Comparison of ENCODE assay signal across 8 mouse cellular contexts in the genomic region with DNA sequence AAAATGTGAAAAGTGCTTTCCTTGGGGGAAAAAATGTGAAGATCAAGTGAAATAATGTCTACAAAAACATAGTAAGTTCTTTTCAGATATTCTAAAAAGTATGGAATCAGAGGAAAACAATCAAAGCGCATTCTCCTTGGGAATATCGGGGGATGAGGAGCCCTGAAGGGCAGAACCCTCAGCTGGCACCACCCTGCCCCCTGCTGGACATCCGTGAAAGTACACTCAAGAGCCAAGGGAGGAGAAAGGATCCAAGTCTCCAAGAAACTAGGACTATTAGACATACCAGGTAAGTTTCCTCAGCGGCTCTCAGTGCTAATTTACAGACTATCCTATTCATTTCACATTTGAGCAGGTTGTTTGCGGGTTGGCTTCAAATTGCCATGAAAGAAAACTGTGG. TPM values are rescaled to one million over a fixed set of nuclear protein-coding genes. Genes with fewer than 3 reads are reported as not detected.
DNase-seq lines count a peak whose midpoint lies in the region; ATAC-seq and TF ChIP-seq lines count a peak whose summit lies in the region.

No protein-coding gene starts in this region.

- 13% methylated on average over 5 of the region's 5 CpGs for WGBS in hindbrain, embryonic 11.5 days
- WGBS in hindbrain, embryonic 16.5 days: 17% methylated on average over 5 of the region's 5 CpGs
- 8% methylated on average over 5 of the region's 5 CpGs for WGBS in midbrain, postnatal 0 days

- no peaks in the 10 kb centered on the region for H3K9me3 ChIP-seq in hindbrain, embryonic 11.5 days (ENCODE audit: control insufficient read depth, low read length)
- H3K9me3 ChIP-seq in hindbrain, embryonic 16.5 days (ENCODE audit: control insufficient read depth, low read length): no peaks in the 10 kb centered on the region
- no peaks in the 10 kb centered on the region for H3K9me3 ChIP-seq in midbrain, postnatal 0 days (ENCODE audit: low read length)

- no peak overlapping the region for H3K4me3 ChIP-seq in hindbrain, embryonic 11.5 days (ENCODE audit: low read depth, low read length)
- no peak overlapping the region for H3K4me3 ChIP-seq in hindbrain, embryonic 16.5 days (ENCODE audit: low read length)
- H3K4me3 ChIP-seq in midbrain, postnatal 0 days (ENCODE audit: low read depth, low read length): no peak overlapping the region

- H3K27ac ChIP-seq in hindbrain, embryonic 11.5 days (ENCODE audit: low read depth, low read length): no peak overlapping the region
- H3K27ac ChIP-seq in hindbrain, embryonic 16.5 days (ENCODE audit: low read depth, low read length): no peak overlapping the region
- H3K27ac ChIP-seq in midbrain, postnatal 0 days (ENCODE audit: low read depth, low read length): no peak overlapping the region

- no peak overlapping the region for H3K9ac ChIP-seq in hindbrain, embryonic 11.5 days (ENCODE audit: low read depth, low read length)
- no peak overlapping the region for H3K9ac ChIP-seq in hindbrain, embryonic 16.5 days (ENCODE audit: low read depth, low read length)
- no peak overlapping the region for H3K9ac ChIP-seq in midbrain, postnatal 0 days (replicated peaks; ENCODE audit: low read length, poor library complexity, severe bottlenecking)

- intact Hi-C loops in gastrocnemius, postnatal 36 days (cut with DNase I): loop anchor here (5.0 kb wide), 1 partner anchor 989 kb away; no protein-coding TSS in a partner anchor

- no peak for ATAC-seq in hindbrain, embryonic 11.5 days (ENCODE audit: low FRiP score)
- no peak for ATAC-seq in hindbrain, embryonic 16.5 days
- ATAC-seq in common myeloid progenitor, adult 5-6 weeks (replicated peaks; ENCODE audit: low read depth, poor library complexity, severe bottlenecking): peak; percentile 71
- no peak for ATAC-seq in midbrain, postnatal 0 days (ENCODE audit: low FRiP score)

- no peak overlapping the region for H3K4me2 ChIP-seq in hindbrain, embryonic 11.5 days (replicated peaks; ENCODE audit: low read depth, low read length)
- no peak overlapping the region for H3K4me2 ChIP-seq in hindbrain, embryonic 16.5 days (ENCODE audit: low read length)
- no peak overlapping the region for H3K4me2 ChIP-seq in midbrain, postnatal 0 days (ENCODE audit: low read depth, low read length, poor library complexity, severe bottlenecking)

- DNase-seq in hindbrain, embryonic 11.5 days (ENCODE audit: low spot score): peak; percentile 86
- peak; percentile 62 for DNase-seq in ZHBTc4 (ENCODE audit: low read depth, low spot score)
- peak; percentile 40 to 60 for DNase-seq in gastrocnemius, postnatal 36 days
- peak; percentile 31 for DNase-seq in left cerebral cortex, adult 11 months (ENCODE audit: low spot score)
- peak; percentile 59 for DNase-seq in midbrain, postnatal 0 days (ENCODE audit: low spot score)
- peak; percentile 42 for DNase-seq in thymus, postnatal 0 days (ENCODE audit: low spot score)

- H3K27me3 ChIP-seq in hindbrain, embryonic 11.5 days (ENCODE audit: control insufficient read depth, insufficient read depth, low read length): no peaks in the 10 kb centered on the region
- H3K27me3 ChIP-seq in hindbrain, embryonic 16.5 days (replicated peaks; ENCODE audit: control insufficient read depth, insufficient read depth, low read length): no peaks in the 10 kb centered on the region
- no peaks in the 10 kb centered on the region for H3K27me3 ChIP-seq in midbrain, postnatal 0 days (ENCODE audit: insufficient read depth, low read length)

- no peaks in the 10 kb centered on the region for H3K36me3 ChIP-seq in hindbrain, embryonic 11.5 days (ENCODE audit: control insufficient read depth, insufficient read depth, low read length)
- no peaks in the 10 kb centered on the region for H3K36me3 ChIP-seq in hindbrain, embryonic 16.5 days (ENCODE audit: control insufficient read depth, insufficient read depth, low read length)
- no peaks in the 10 kb centered on the region for H3K36me3 ChIP-seq in midbrain, postnatal 0 days (ENCODE audit: insufficient read depth, low read length)

- peak; percentile 86 for TF ChIP-seq CTCF in midbrain, postnatal 0 days (IDR thresholded peaks at IDR 0.05)

- H3K4me1 ChIP-seq in hindbrain, embryonic 11.5 days (replicated peaks; ENCODE audit: control insufficient read depth, insufficient read depth, low read length): no peaks in the 10 kb centered on the region
- H3K4me1 ChIP-seq in hindbrain, embryonic 16.5 days (ENCODE audit: control insufficient read depth, insufficient read depth, low read depth, low read length): 0 out of 2 replicates have a peak, but pooled peaks cover 3% of the 10 kb centered on the region
- no peaks in the 10 kb centered on the region for H3K4me1 ChIP-seq in midbrain, postnatal 0 days (ENCODE audit: insufficient read depth, low read length)

RNA-seq across cellular contexts. Expression of gene Mlip, which starts 28.8 kb away (rescaled TPM):
- 0.48 TPM in 1 of 2 replicates, not detected in the other for polyA plus RNA-seq in hindbrain, embryonic 11.5 days (2014; fragmentation: Nextera tagmentation; extraction: Ambion mirVana)
- 2.2 and 2.4 TPM in 2 replicates for polyA plus RNA-seq in hindbrain, embryonic 16.5 days (2015; fragmentation: Nextera tagmentation; extraction: Ambion mirVana)
- total RNA-seq in common myeloid progenitor, adult 5-6 weeks (2017): not detected in 2 replicates
- total RNA-seq in gastrocnemius, postnatal 36 days (2021): 10 to 100 TPM; 75.2 to 97.9 TPM
- 0.60 and 3.6 TPM in 2 replicates for total RNA-seq in midbrain, postnatal 0 days (2014; rRNA removed)
- polyA plus RNA-seq in midbrain, postnatal 0 days (2015; fragmentation: Nextera tagmentation; extraction: Ambion mirVana): 1.8 and 1.9 TPM in 2 replicates
- 0.14 TPM in 1 of 2 replicates, not detected in the other for polyA plus RNA-seq in thymus, postnatal 0 days (2015; fragmentation: Nextera tagmentation; extraction: Ambion mirVana)

Comparison
In these comparisons a context has a peak if more than half of its experiments do, and no peak if none do; other contexts are left out.
1. DNase-seq: peak in every context shown above with its lines; median percentile 86 in hindbrain, embryonic 11.5 days; 62 in ZHBTc4; 59 in midbrain, postnatal 0 days; 50 in gastrocnemius, postnatal 36 days; 42 in thymus, postnatal 0 days; 31 in left cerebral cortex, adult 11 months.